Mouse (Mus musculus) bone marrow macrophage, adult 2 months (primary cell): ENCODE measurements at regions not wholly inside any gene's neighbourhood (a gene's known extent, or its start where the extent isn't known, plus 50 kb on each side); places are given as distances from the start of the nearest gene placed in this dataset.

Experiments used
- CTCF ChIP-seq: IDR thresholded peaks from 2 replicates; pipeline ENCODE4 v1.5.1; 2012; ENCODE audit warnings: low read depth, mild to moderate bottlenecking, low read length, moderate library complexity
- POLR2A ChIP-seq: IDR thresholded peaks from 2 replicates; pipeline ENCODE4 v1.6.1; 2012; ENCODE audit warnings: mild to moderate bottlenecking, low read depth, low read length, borderline replicate concordance

DNA sequence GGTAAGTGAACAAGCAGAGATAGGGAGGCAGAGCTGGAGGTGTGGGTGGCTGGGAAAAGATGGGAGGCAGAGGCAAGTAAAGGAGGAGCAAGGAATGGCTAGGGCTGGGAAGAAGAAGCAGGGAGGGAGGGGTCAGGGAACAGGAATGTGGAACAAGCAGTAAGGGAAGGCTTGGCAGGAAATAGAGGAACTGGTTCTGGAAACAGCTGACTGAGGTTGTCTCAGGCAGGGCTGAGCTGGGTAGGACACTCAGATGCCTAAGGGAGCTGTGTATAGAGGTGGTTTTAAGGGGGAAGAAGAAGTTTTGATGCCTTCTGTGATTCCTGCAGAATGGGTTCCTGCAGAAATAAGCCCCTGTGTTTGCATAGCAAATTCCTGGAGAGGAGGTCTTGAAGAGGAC lies 92.7 kb downstream of the Nucb2 start:
- TF ChIP-seq CTCF (no peak), POLR2A (no peak)
